Comparison of ENCODE assay signal across 20 mouse cellular contexts in the genomic region with DNA sequence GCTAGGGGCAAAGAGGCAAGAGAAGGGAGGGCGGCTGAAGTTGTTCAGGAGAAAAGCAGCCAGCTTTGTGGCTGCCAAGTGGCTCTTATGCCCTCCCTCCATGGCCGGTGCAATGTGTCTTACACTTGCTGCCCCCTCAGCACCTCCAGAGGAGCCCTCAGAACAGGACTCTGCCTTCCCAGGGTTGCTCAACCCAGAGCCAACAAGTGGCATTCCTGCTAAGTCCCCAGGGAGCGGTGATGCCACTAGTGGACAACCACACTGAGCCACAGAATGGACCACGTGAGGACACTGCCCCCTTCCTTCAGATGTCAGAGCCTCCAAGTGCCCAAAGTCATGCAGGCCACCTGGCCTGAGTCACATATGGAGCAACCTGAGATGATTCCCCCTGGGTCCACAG.
DNase-seq lines count a peak whose midpoint lies in the region; ATAC-seq and TF ChIP-seq lines count a peak whose summit lies in the region.
"Had no signal": no experiment of that assay in that cellular context is flagged by ENCODE, and none has a peak within 500 bp of the region (broad histone marks: within the 10 kb centered on the region; RNA-seq: fewer than 3 reads in every experiment).

No protein-coding gene starts in this region.

- peak; percentile 7; the same call in 1 of the 2 replicates for TF ChIP-seq CTCF in midbrain, postnatal 0 days (IDR thresholded peaks at IDR 0.05)

- H3K9me3 ChIP-seq in midbrain, postnatal 0 days (ENCODE audit: low read length) = no peaks in the 10 kb centered on the region
- no peaks in the 10 kb centered on the region for H3K9me3 ChIP-seq in midbrain, embryonic 10.5 days (replicated peaks)
- H3K9me3 ChIP-seq in intestine, embryonic 15.5 days = no peaks in the 10 kb centered on the region
- H3K9me3 ChIP-seq: heart, embryonic 13.5 days; hindbrain, embryonic 12.5 days; midbrain, embryonic 13.5 days had no signal

- H3K4me2 ChIP-seq in midbrain, postnatal 0 days (ENCODE audit: low read depth, low read length, poor library complexity, severe bottlenecking) = no peak overlapping the region
- no peak overlapping the region for H3K4me2 ChIP-seq in intestine, embryonic 15.5 days (replicated peaks)
- H3K4me2 ChIP-seq: heart, embryonic 13.5 days; hindbrain, embryonic 12.5 days; midbrain, embryonic 13.5 days had no signal

- H3K36me3 ChIP-seq in midbrain, postnatal 0 days (ENCODE audit: insufficient read depth, low read length) = no peaks in the 10 kb centered on the region
- no peaks in the 10 kb centered on the region for H3K36me3 ChIP-seq in midbrain, embryonic 10.5 days
- no peaks in the 10 kb centered on the region for H3K36me3 ChIP-seq in intestine, embryonic 15.5 days
- H3K36me3 ChIP-seq: heart, embryonic 13.5 days; hindbrain, embryonic 12.5 days had no signal

- H3K27me3 ChIP-seq in midbrain, postnatal 0 days (ENCODE audit: insufficient read depth, low read length) = no peaks in the 10 kb centered on the region
- no peaks in the 10 kb centered on the region for H3K27me3 ChIP-seq in midbrain, embryonic 10.5 days (ENCODE audit: low read depth, poor library complexity, severe bottlenecking)
- no peaks in the 10 kb centered on the region for H3K27me3 ChIP-seq in intestine, embryonic 15.5 days (replicated peaks)
- H3K27me3 ChIP-seq: hindbrain, embryonic 12.5 days; midbrain, embryonic 13.5 days had no signal

- DNase-seq in midbrain, postnatal 0 days (ENCODE audit: low spot score) = no peak
- DNase-seq in midbrain, embryonic 10.5 days (ENCODE audit: low spot score) = no peak
- peak; percentile 61 to 70 for DNase-seq in lung, adult 18-20 months
- peak; percentile 54 for DNase-seq in lung, postnatal 25 days (ENCODE audit: low spot score)
- DNase-seq in thymus, adult 18-20 months = no peak
- DNase-seq in thymus, postnatal 36 days = no peak
- DNase-seq: adrenal gland, postnatal 36 days; cerebellum, adult 9-10 months; forebrain, postnatal 0 days; gastrocnemius, postnatal 36 days; heart, adult 2 months; heart, postnatal 14 days; kidney, adult 8-10 months; kidney, postnatal 10 days; thymus, postnatal 14 days had no signal

- H3K4me3 ChIP-seq in midbrain, postnatal 0 days (ENCODE audit: low read depth, low read length) = no peak overlapping the region
- no peak overlapping the region for H3K4me3 ChIP-seq in midbrain, embryonic 10.5 days
- H3K4me3 ChIP-seq in intestine, embryonic 15.5 days (replicated peaks) = no peak overlapping the region
- H3K4me3 ChIP-seq: heart, adult 2 months; heart, embryonic 13.5 days; hindbrain, embryonic 12.5 days; left cerebral cortex, adult 2 months; midbrain, embryonic 13.5 days had no signal

- no peaks in the 10 kb centered on the region for H3K4me1 ChIP-seq in midbrain, postnatal 0 days (ENCODE audit: insufficient read depth, low read length)
- H3K4me1 ChIP-seq in midbrain, embryonic 10.5 days = peaks cover 8% of the 10 kb centered on the region
- H3K4me1 ChIP-seq in intestine, embryonic 15.5 days (replicated peaks) = no peaks in the 10 kb centered on the region
- H3K4me1 ChIP-seq: heart, embryonic 13.5 days; hindbrain, embryonic 12.5 days had no signal

- 69% methylated on average over 4 of the region's 4 CpGs for WGBS in midbrain, postnatal 0 days
- 90% methylated on average over 4 of the region's 4 CpGs for WGBS in midbrain, embryonic 10.5 days
- WGBS in intestine, embryonic 15.5 days = 89% methylated on average over 4 of the region's 4 CpGs

- no peak overlapping the region for H3K9ac ChIP-seq in midbrain, postnatal 0 days (replicated peaks; ENCODE audit: low read length, poor library complexity, severe bottlenecking)
- no peak overlapping the region for H3K9ac ChIP-seq in intestine, embryonic 15.5 days
- H3K9ac ChIP-seq: forebrain, postnatal 0 days; heart, embryonic 13.5 days; hindbrain, embryonic 12.5 days; midbrain, embryonic 13.5 days had no signal

- ATAC-seq in midbrain, postnatal 0 days (ENCODE audit: low FRiP score) = no peak
- ATAC-seq in intestine, embryonic 15.5 days = no peak
- ATAC-seq: forebrain, postnatal 0 days; midbrain, embryonic 13.5 days had no signal

- H3K27ac ChIP-seq in midbrain, postnatal 0 days (ENCODE audit: low read depth, low read length) = no peak overlapping the region
- H3K27ac ChIP-seq in midbrain, embryonic 10.5 days (replicated peaks) = no peak overlapping the region
- H3K27ac ChIP-seq in intestine, embryonic 15.5 days = no peak overlapping the region
- H3K27ac ChIP-seq: heart, adult 2 months; heart, embryonic 13.5 days; hindbrain, embryonic 12.5 days; left cerebral cortex, adult 2 months; midbrain, embryonic 13.5 days had no signal

Comparison
In these comparisons a context has a peak if more than half of its experiments do, and no peak if none do; other contexts are left out.
1. DNase-seq: peak in lung, adult 18-20 months (2 of 2) and lung, postnatal 25 days (single experiment); none in midbrain, postnatal 0 days (single experiment), midbrain, embryonic 10.5 days (single experiment), thymus, adult 18-20 months (0 of 2) and thymus, postnatal 36 days (0 of 2).